Mouse (Mus musculus) neural tube, embryonic 11.5 days (tissue): Measurements from ENCODE around the gene Tekt5. TPM values are rescaled to one million over a fixed set of nuclear protein-coding genes. Genes with fewer than 3 reads are reported as not detected.
A peak's percentile ranks its signal among the peaks of the same experiment; 100 is the strongest.

Source experiments
- ATAC-seq: fragments of 200-750 bp; cut with Nextera tagmentation; 2 replicates; pipeline ENCODE4 v1.8.0; 2017; ENCODE audit warnings: moderate number of reproducible peaks, mild to moderate bottlenecking, moderate TSS enrichment, moderate library complexity; ENCODE audit not compliant: insufficient read depth, low FRiP score, low TSS enrichment
- DNase-seq: peaks from one replicate; pipeline ENCODE4 v3.0.0-alpha.2; 2015; ENCODE audit warnings: low spot score
- H3K27ac ChIP-seq: fragments of 300-500 bp; sonication (generic); 2 replicates; pipeline ENCODE4 v1.5.1; 2014; ENCODE audit warnings: low read depth, mild to moderate bottlenecking, low read length
- H3K27me3 ChIP-seq: fragments of 300-500 bp; sonication (generic); 2 replicates; pipeline ENCODE4 v1.6.1; 2014; ENCODE audit warnings: mild to moderate bottlenecking, low read length, mixed read lengths; ENCODE audit not compliant: control insufficient read depth, insufficient read depth
- H3K36me3 ChIP-seq: fragments of 300-500 bp; sonication (generic); 2 replicates; pipeline ENCODE4 v1.6.1; 2014; ENCODE audit warnings: mild to moderate bottlenecking, low read length, moderate library complexity, mixed read lengths; ENCODE audit not compliant: control insufficient read depth, insufficient read depth
- H3K4me1 ChIP-seq: fragments of 300-500 bp; sonication (generic); 2 replicates; pipeline ENCODE4 v1.6.1; 2014; ENCODE audit warnings: low read length, mixed read lengths; ENCODE audit not compliant: control insufficient read depth, insufficient read depth
- H3K4me2 ChIP-seq: fragments of 300-500 bp; sonication (generic); 2 replicates; pipeline ENCODE4 v1.6.1; 2014; ENCODE audit warnings: low read depth, mild to moderate bottlenecking, moderate library complexity
- H3K4me3 ChIP-seq: fragments of 300-500 bp; sonication (generic); 2 replicates; pipeline ENCODE4 v1.5.1; 2014; ENCODE audit warnings: low read depth, low read length
- H3K9ac ChIP-seq: fragments of 300-500 bp; sonication (generic); 2 replicates; pipeline ENCODE4 v1.6.1; 2014; ENCODE audit warnings: mild to moderate bottlenecking, low read length
- H3K9me3 ChIP-seq: fragments of 300-500 bp; sonication (generic); 2 replicates; pipeline ENCODE4 v1.6.1; 2016; ENCODE audit warnings: low read length; ENCODE audit not compliant: control insufficient read depth
- WGBS: fragments of 180-500 bp; shearing (Covaris S2); extraction: QIAGEN DNeasy Blood & Tissue Kit; methylation state at CpG from one replicate; pipeline ENCODE4 v1.1.7; 2014; 5-methylcytosine and 5-hydroxymethylcytosine counted together
- polyA plus RNA-seq: library from polyadenylated mRNA; unstranded; fragments of >200 nt; fragmentation: Nextera tagmentation; extraction: Ambion mirVana; gene quantifications from 2 replicates; pipeline ENCODE4 v1.2.1, GENCODE M21; 2014

Tekt5 gene
- polyA plus RNA-seq, 1 experiment from 2014 or later: 0.17 TPM

- Histone ChIP-seq H3K4me2 (no peak overlapping the region), H3K4me1 (peaks cover 3% of the 10 kb centered on the region; the same call in 1 of the 2 replicates), H3K9me3 (no peaks in the 10 kb centered on the region), H3K27ac (no peak overlapping the region), H3K27me3 (peaks cover 6% of the 10 kb centered on the region; the same call in 1 of the 2 replicates), H3K9ac (no peak overlapping the region), H3K36me3 (no peaks in the 10 kb centered on the region), H3K4me3 (no peak overlapping the region)
- ATAC-seq: no peak
- WGBS: 83% methylated on average over 10 of the region's 10 CpGs
- DNase-seq: no peak
Measured at GRCm38 (mm10) chr16:10316493-10317196, 78.6 kb downstream of the Tekt5 start.

DNA sequence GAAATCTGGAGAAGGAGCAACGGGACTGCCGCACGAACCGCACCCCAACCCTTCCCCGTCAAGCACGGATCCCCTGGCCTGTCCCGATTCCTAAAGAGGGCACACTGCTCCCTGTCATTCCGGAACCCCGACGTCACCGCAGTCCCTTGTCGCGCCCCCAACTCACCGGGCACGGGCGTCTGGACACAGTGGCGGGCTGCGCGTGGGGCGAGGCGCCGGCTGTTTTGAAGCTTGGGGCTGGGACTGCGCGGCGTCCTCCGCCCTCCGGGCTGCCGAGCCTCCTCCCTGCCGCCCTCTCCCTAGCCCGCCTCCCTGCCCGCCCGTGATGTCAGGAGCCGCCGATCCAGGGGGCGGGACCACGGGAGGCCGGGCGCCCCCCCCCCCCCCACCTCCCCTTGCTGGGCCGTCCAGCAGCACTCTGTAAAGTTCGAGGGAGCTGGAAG is 81.6 kb downstream of the Tekt5 start, which contains the start of gene Emp2:
Gene Emp2 (minus strand): TSS at position 323 of the 443 bp plus-strand sequence.
- Histone ChIP-seq H3K4me3 (peak within 1 kb of the TSS; percentile 38), H3K27me3 (peaks cover 6% of the 10 kb centered on the region; the same call in 1 of the 2 replicates), H3K9ac (peak within 1 kb of the TSS; percentile 47), H3K4me2 (peak within 1 kb of the TSS; percentile 84), H3K9me3 (no peaks in the 10 kb centered on the region), H3K27ac (no peak within 1 kb of the TSS), H3K4me1 (peaks cover 3% of the 10 kb centered on the region; the same call in 1 of the 2 replicates), H3K36me3 (no peaks in the 10 kb centered on the region)
- ATAC-seq (peak; percentile 55), DNase-seq (peak; percentile 58)
- WGBS: under 1% methylated on average over 36 of the region's 40 CpGs

- ATAC-seq: no peak; the same call in 1 of the 2 replicates
- peak overlapping the region; percentile 47; the same call in 1 of the 2 replicates for H3K9ac ChIP-seq
- DNase-seq: no peak
- H3K4me3 ChIP-seq: peak overlapping the region; percentile 38
- H3K27ac ChIP-seq: no peak overlapping the region
- no peaks in the 10 kb centered on the region for H3K9me3 ChIP-seq
- H3K4me1 ChIP-seq: peaks cover 3% of the 10 kb centered on the region; the same call in 1 of the 2 replicates
- peak overlapping the region; percentile 84 for H3K4me2 ChIP-seq
- H3K36me3 ChIP-seq: no peaks in the 10 kb centered on the region
- peaks cover 6% of the 10 kb centered on the region; the same call in 1 of the 2 replicates for H3K27me3 ChIP-seq
- WGBS: 3% methylated on average over 15 of the region's 15 CpGs
Measured at GRCm38 (mm10) chr16:10313226-10313625, 82.1 kb downstream of the Tekt5 start.

- WGBS: 87% methylated on average over 4 of the region's 4 CpGs
Measured at GRCm38 (mm10) chr16:10311989-10312388, 83.3 kb downstream of the Tekt5 start.

GRCm38 (mm10) chr16:10311086-10311485 is 84.2 kb downstream of the Tekt5 start:
- no peak overlapping the region for H3K9ac ChIP-seq
- no peak overlapping the region for H3K27ac ChIP-seq
- H3K27me3 ChIP-seq: peaks cover 6% of the 10 kb centered on the region; the same call in 1 of the 2 replicates
- DNase-seq: no peak
- 43% methylated on average over 3 of the region's 3 CpGs for WGBS
- peaks cover 3% of the 10 kb centered on the region; the same call in 1 of the 2 replicates for H3K4me1 ChIP-seq
- no peaks in the 10 kb centered on the region for H3K9me3 ChIP-seq
- no peak for ATAC-seq
- no peak overlapping the region for H3K4me3 ChIP-seq
- H3K36me3 ChIP-seq: no peaks in the 10 kb centered on the region
- H3K4me2 ChIP-seq: no peak overlapping the region

More at GRCm38 (mm10) chr16:10311989-10312388, 83.3 kb downstream of the Tekt5 start:
- H3K27me3 ChIP-seq: peaks cover 6% of the 10 kb centered on the region; the same call in 1 of the 2 replicates
- no peak for DNase-seq
- H3K27ac ChIP-seq: no peak overlapping the region
- no peak overlapping the region for H3K9ac ChIP-seq
- H3K4me2 ChIP-seq: no peak overlapping the region
- H3K4me3 ChIP-seq: no peak overlapping the region
- H3K36me3 ChIP-seq: no peaks in the 10 kb centered on the region
- ATAC-seq: no peak
- H3K9me3 ChIP-seq: no peaks in the 10 kb centered on the region
- peaks cover 3% of the 10 kb centered on the region; the same call in 1 of the 2 replicates for H3K4me1 ChIP-seq

DNA sequence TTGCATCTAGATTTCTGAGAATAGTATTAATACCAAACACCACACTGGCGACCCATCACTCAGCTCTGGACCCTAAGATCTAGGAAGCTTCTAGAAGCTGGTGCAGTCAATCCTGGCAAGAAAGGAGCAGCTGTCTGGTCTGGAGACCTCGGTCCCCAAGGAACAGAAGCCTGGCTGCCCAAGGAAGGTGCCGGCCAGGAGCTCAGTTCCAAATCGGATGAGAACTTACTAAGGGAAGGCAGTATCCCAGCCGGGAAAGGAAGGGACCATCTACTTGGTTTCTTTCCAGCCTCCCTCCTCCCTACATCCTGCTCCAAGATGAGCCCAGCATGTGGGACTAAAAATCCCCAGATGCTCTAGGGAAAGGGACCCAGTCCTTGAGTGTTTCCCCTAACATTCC is 84.8 kb downstream of the Tekt5 start:
- 88% methylated on average over 5 of the region's 5 CpGs for WGBS
- Histone ChIP-seq H3K27ac (no peak overlapping the region), H3K9ac (no peak overlapping the region), H3K4me1 (peaks cover 3% of the 10 kb centered on the region; the same call in 1 of the 2 replicates), H3K4me2 (no peak overlapping the region), H3K27me3 (peaks cover 6% of the 10 kb centered on the region; the same call in 1 of the 2 replicates), H3K9me3 (no peaks in the 10 kb centered on the region), H3K4me3 (no peak overlapping the region), H3K36me3 (no peaks in the 10 kb centered on the region)
- ATAC-seq (no peak), DNase-seq (no peak)

Other genes with a start within 250 kb of the Tekt5 start
- gene Rpl39l, start 225.3 kb downstream of the Tekt5 start, polyA plus RNA-seq: not detected in 2 replicates
- 0.90 and 1.1 TPM in 2 replicates for gene Atf7ip2, start 202.8 kb downstream of the Tekt5 start, polyA plus RNA-seq
- gene Emp2, start 81.5 kb downstream of the Tekt5 start, polyA plus RNA-seq: 1.6 and 2.0 TPM in 2 replicates
- gene Nubp1, start 16.5 kb upstream of the Tekt5 start, polyA plus RNA-seq: 68.7 and 69.8 TPM in 2 replicates
- gene Tvp23a, start 51.9 kb upstream of the Tekt5 start, polyA plus RNA-seq: 20.8 and 26.0 TPM in 2 replicates
- gene Ciita, start 84.6 kb upstream of the Tekt5 start, polyA plus RNA-seq: 0.09 and 0.12 TPM in 2 replicates
- gene Dexi, start 147.6 kb upstream of the Tekt5 start, polyA plus RNA-seq: 24.1 and 28.2 TPM in 2 replicates
- 41.4 and 44.0 TPM in 2 replicates for gene Clec16a, start 149.8 kb upstream of the Tekt5 start, polyA plus RNA-seq